Mouse (Mus musculus) liver, adult 2 months (tissue): Measurements from ENCODE around the gene Mrtfb. TPM values are rescaled to one million over a fixed set of nuclear protein-coding genes. Genes with fewer than 3 reads are reported as not detected.

Experiments
- DNase-seq: peaks from one replicate; pipeline ENCODE4 v3.0.0-alpha.2; 2011; ENCODE audit warnings: low read depth, low spot score; ENCODE audit errors: extremely low read depth
- H3K27ac ChIP-seq: fragments of 200-500 bp; replicated peaks from 2 replicates; pipeline ENCODE4 v1.5.1; 2012; ENCODE audit warnings: low read depth, mild to moderate bottlenecking, control low read depth, inconsistent platforms, low read length; ENCODE audit not compliant: insufficient read depth
- H3K27me3 ChIP-seq: fragments of 200-500 bp; 2 replicates; pipeline ENCODE4 v1.6.1; 2012; ENCODE audit warnings: mild to moderate bottlenecking, moderate library complexity, low read length, inconsistent platforms; ENCODE audit not compliant: control insufficient read depth, insufficient read depth
- H3K36me3 ChIP-seq: fragments of 200-500 bp; 2 replicates; pipeline ENCODE4 v1.6.1; 2012; ENCODE audit warnings: low read length, inconsistent platforms; ENCODE audit not compliant: control insufficient read depth, insufficient read depth
- H3K4me1 ChIP-seq: fragments of 200-500 bp; 2 replicates; pipeline ENCODE4 v1.6.1; 2011; ENCODE audit warnings: low read length; ENCODE audit not compliant: control insufficient read depth, insufficient read depth
- H3K4me3 ChIP-seq: fragments of 200-500 bp; 2 replicates; pipeline ENCODE4 v1.5.1; 2011; ENCODE audit warnings: low read depth, mild to moderate bottlenecking, control low read depth, low read length, moderate library complexity; ENCODE audit not compliant: insufficient read depth
- H3K79me2 ChIP-seq: fragments of 200-500 bp; 2 replicates; pipeline ENCODE4 v1.6.1; 2012; ENCODE audit warnings: inconsistent platforms, mild to moderate bottlenecking, low read length, moderate library complexity; ENCODE audit not compliant: control insufficient read depth, insufficient read depth
- H3K9ac ChIP-seq: fragments of 200-500 bp; 2 replicates; pipeline ENCODE4 v1.6.1; 2012; ENCODE audit warnings: low read depth, mild to moderate bottlenecking, control low read depth, inconsistent platforms, low read length
- CTCF ChIP-seq: fragments of 200-500 bp; IDR thresholded peaks from 2 replicates; pipeline ENCODE4 v1.5.1; 2011; ENCODE audit warnings: low read depth, low read length, control low read depth
- POLR2A ChIP-seq: fragments of 200-500 bp; IDR thresholded peaks from 2 replicates; pipeline ENCODE4 v1.6.1; 2011; ENCODE audit warnings: low read length, control low read depth; ENCODE audit not compliant: insufficient read depth; ENCODE audit errors: extremely low read depth
- WGBS: fragments of 180-500 bp; shearing (Covaris S2); methylation state at CpG from one replicate; pipeline ENCODE4 v1.1.7; 2018; 5-methylcytosine and 5-hydroxymethylcytosine counted together
- polyA plus RNA-seq: library from polyadenylated mRNA; depleted of rRNA; stranded (reverse); fragments of >200 nt; gene quantifications from 2 replicates; pipeline ENCODE4 v1.2.3, GENCODE M21; 2012
- total RNA-seq: library from RNA; depleted of rRNA; stranded (reverse); fragments of >200 nt; gene quantifications from 2 replicates; pipeline ENCODE4 v1.2.3, GENCODE M21; 2014

Gene Mrtfb
- total and polyA plus RNA-seq, 2 experiments: 4.2 to 9.4 TPM

DNA sequence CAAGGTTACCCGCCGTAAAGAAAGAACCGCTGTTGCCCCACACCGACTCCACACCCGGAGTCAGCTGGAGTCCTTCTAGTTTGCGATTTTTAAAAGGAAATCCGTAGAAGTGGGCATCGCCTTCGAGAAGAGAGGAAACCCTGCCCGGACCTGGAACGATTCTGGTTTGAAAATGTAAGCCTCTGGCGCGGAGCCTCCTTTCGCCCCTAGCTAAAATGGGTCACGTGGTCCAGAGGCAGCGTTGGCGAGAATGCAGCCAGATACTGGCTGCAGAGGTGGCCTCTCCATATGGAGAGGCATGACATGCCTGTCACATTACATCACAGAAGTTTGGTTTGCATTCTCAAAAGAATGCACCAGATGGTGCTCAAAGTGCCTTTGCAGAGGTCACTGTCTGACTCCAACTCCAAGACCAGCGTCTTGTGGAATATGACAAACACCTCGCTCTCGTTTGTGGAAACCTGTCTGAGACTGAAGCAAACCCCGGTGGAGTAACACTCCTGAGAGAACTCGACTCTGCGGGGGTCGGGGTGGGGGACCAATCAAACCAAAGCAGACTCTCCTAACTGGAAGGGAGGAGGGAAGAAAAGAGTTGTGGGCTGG, 181.6 kb downstream of the Mrtfb start:
- Histone ChIP-seq H3K27me3 (no peaks in the 10 kb centered on the region), H3K4me3 (peak overlapping the region; percentile 60), H3K27ac (no peak overlapping the region), H3K4me1 (no peaks in the 10 kb centered on the region), H3K79me2 (no peaks in the 10 kb centered on the region), H3K9ac (peak overlapping the region; percentile 74; the same call in 1 of the 2 replicates), H3K36me3 (no peaks in the 10 kb centered on the region)
- WGBS: 5% methylated on average over 24 of the region's 24 CpGs
- DNase-seq: peak; percentile 32
- TF ChIP-seq CTCF: no peak
- no peak for TF ChIP-seq POLR2A

DNA sequence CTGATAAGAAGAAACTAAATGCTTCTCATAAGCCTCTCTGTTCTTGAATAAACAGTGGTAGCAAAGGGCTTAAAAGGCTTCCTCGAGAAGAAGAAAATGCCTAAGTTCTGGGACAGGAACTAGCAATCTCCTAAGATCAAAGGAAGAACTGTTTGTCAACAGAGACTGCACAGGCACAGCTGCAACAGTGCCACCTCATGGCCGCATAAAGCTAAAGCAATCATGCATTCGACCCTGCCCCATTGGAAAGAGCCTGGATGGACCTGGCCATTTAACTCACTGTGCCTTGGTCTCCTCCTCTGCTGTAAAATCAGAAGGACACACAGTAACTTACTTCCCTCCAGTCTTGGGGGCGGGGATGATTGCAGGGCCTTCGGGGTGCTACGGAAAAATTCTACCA, 184.2 kb downstream of the Mrtfb start:
- 42% methylated on average over 6 of the region's 6 CpGs for WGBS
- Histone ChIP-seq H3K79me2 (no peaks in the 10 kb centered on the region), H3K4me1 (no peaks in the 10 kb centered on the region), H3K36me3 (no peaks in the 10 kb centered on the region), H3K27me3 (no peaks in the 10 kb centered on the region), H3K27ac (no peak overlapping the region), H3K9ac (no peak overlapping the region), H3K4me3 (no peak overlapping the region)
- DNase-seq: peak; percentile 50
- TF ChIP-seq POLR2A (no peak), CTCF (peak; percentile 86)

DNA sequence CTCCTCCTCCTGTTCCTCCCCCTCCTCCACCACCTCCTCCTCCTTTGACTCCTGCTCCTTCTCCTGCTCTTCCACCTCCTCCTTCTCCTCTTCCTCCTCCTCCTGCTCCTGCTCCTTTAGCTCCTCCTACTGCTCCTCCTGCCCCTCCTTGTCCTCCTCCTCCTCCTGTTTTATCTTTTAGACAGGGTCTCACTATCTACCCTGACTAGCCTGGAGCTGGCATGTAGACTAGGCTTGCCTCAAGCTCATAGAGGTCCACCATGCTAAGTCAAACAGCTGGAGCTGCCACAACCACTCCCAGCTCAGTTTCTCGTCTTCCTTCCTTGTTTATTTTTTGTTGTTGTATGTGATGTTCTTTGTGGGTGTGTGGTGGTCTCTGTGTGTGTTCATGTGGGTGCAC, 187.5 kb downstream of the Mrtfb start:
- Histone ChIP-seq H3K27me3 (no peaks in the 10 kb centered on the region), H3K36me3 (no peaks in the 10 kb centered on the region), H3K4me3 (no peak overlapping the region), H3K4me1 (no peaks in the 10 kb centered on the region), H3K9ac (no peak overlapping the region), H3K27ac (no peak overlapping the region), H3K79me2 (no peaks in the 10 kb centered on the region)
- TF ChIP-seq POLR2A: no peak
- no peak for TF ChIP-seq CTCF
- DNase-seq: no peak
- 64% methylated on average over 1 of the region's 1 CpGs for WGBS

DNA sequence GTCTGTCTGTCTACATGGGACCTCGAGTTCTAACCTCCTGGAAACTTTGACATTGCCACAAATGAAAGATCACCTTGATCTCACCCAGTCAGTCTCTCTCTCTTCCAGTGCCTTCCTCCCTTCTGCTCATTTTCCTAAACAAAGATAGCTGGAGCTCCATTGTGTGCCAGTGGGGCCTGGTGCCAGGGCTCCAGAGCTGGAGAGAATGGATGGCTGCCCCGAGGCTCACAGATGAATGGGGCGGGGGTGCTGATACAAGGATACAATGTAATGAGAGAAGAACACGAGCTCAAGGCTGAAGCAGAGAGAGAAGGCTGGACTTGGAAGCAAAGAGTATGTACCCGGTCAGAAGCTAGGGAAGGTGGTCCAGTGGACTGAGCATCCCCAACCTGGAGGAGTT, 189.2 kb downstream of the Mrtfb start:
- Histone ChIP-seq H3K27me3 (no peaks in the 10 kb centered on the region), H3K4me1 (no peaks in the 10 kb centered on the region), H3K36me3 (no peaks in the 10 kb centered on the region), H3K4me3 (no peak overlapping the region), H3K27ac (no peak overlapping the region), H3K9ac (no peak overlapping the region), H3K79me2 (no peaks in the 10 kb centered on the region)
- 67% methylated on average over 5 of the region's 5 CpGs for WGBS
- no peak for DNase-seq
- no peak for TF ChIP-seq POLR2A
- no peak for TF ChIP-seq CTCF

DNA sequence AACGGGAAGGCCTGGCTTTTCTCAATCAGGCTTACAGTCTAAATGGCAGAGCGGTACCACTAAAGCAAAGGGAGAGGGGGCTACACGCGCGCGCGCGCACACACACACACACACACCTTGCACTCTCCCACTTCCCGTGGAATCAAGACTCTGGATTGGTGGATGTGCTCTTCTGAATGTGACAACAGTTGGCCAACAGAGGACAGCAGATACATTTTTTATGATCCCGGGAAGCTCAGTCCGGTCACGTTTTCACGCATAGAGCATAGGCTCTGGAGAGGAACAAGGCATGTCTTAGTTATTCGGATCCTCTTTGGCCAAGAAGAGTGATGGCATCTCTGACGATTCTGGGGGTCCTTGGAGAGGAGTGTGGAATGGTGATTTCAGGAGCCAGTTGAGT, 190.2 kb downstream of the Mrtfb start:
- WGBS: 34% methylated on average over 15 of the region's 15 CpGs
- TF ChIP-seq CTCF (peak; percentile 31; the same call in 1 of the 2 replicates), POLR2A (no peak)
- H3K9ac ChIP-seq: no peak overlapping the region
- no peak overlapping the region for H3K27ac ChIP-seq
- no peaks in the 10 kb centered on the region for H3K27me3 ChIP-seq
- H3K4me3 ChIP-seq: no peak overlapping the region
- peak; percentile 26 for DNase-seq
- H3K4me1 ChIP-seq: no peaks in the 10 kb centered on the region
- H3K36me3 ChIP-seq: no peaks in the 10 kb centered on the region
- H3K79me2 ChIP-seq: no peaks in the 10 kb centered on the region

DNA sequence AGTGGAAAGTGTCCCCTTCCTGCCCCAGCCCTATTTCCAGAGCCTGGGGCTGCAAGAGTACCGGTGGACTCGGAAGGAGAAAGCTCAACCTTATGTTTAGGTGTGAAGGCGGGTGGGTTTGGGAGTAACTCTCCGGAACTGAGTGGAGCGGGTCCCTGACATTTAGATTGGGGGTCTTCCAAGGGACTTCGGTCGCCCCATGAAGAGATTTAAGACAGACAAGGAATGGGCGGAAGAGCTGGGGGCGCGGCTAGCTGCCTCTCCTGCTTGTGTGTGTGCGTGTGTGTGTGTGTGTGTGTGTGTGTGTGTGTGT, 190.6 kb downstream of the Mrtfb start:
- no peaks in the 10 kb centered on the region for H3K27me3 ChIP-seq
- no peak overlapping the region for H3K27ac ChIP-seq
- 10% methylated on average over 11 of the region's 11 CpGs for WGBS
- peak overlapping the region; percentile 68; the same call in 1 of the 2 replicates for H3K4me3 ChIP-seq
- peak overlapping the region; percentile 73; the same call in 1 of the 2 replicates for H3K9ac ChIP-seq
- H3K79me2 ChIP-seq: no peaks in the 10 kb centered on the region
- no peaks in the 10 kb centered on the region for H3K4me1 ChIP-seq
- TF ChIP-seq POLR2A (no peak), CTCF (no peak)
- no peak for DNase-seq
- no peaks in the 10 kb centered on the region for H3K36me3 ChIP-seq
